Mouse (Mus musculus): ENCODE data around the gene Ccpg1. TPM values are rescaled to one million over a fixed set of nuclear protein-coding genes. Genes with fewer than 3 reads are reported as not detected.

The Ccpg1 gene
- polyA plus RNA-seq, 2 experiments, result 3.4 to 7.8 TPM

- 51% methylated on average over 13 of the region's 13 CpGs for whole genome bisulfite sequencing (ENCODE audit: insufficient replicate concordance)
- no peak overlapping the region for H3K27ac ChIP-seq
- no peak for DNase-seq (ENCODE audit: low read depth in 3 of 3, low spot score in 3 of 3)
Measured at GRCm38 (mm10) chr9:73001314-73002011, 16.2 kb downstream of the Ccpg1 start.

DNA sequence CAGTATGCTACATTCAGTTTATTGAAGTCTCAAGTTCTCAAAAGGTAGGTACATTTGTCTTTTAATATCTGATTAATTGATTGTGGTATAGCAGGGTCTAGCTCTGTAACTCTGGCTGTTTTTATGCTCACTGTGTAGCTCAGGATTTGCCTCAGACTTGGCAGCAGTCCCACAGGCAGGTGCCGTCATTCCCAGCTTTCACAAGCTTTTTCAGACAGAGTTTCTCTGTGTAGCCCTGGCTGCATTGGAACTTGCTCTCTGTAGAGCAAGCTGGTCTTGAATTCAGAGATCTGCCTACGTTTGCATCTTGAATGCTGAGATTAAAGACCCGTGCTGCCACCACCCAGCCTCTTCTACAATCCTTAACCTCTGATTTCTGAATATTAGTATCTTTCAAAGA is 16.9 kb downstream of the Ccpg1 start:
- no peak for DNase-seq (ENCODE audit: low read depth in 3 of 3, low spot score in 3 of 3)
- no peaks in the 10 kb centered on the region for H3K36me3 ChIP-seq (replicated peaks; ENCODE audit: control insufficient read depth, insufficient read depth, low read depth)
- H3K27me3 ChIP-seq (ENCODE audit: control insufficient read depth, insufficient read depth, low read length), result no peaks in the 10 kb centered on the region
- no peak overlapping the region for H3K9ac ChIP-seq (replicated peaks)
- H3K4me2 ChIP-seq (ENCODE audit: low read depth), result no peak overlapping the region
- 58% methylated on average over 3 of the region's 3 CpGs for WGBS (ENCODE audit: insufficient replicate concordance)
- peaks cover 0 to 4% of the 10 kb centered on the region in 2 experiments; a peak in 2 of 4 replicates for H3K4me1 ChIP-seq (replicated peaks; ENCODE audit: control insufficient read depth in 2 of 2, insufficient read depth in 2 of 2, low read length in 1 of 2)
- TF ChIP-seq CTCF (IDR thresholded peaks at IDR 0.05; ENCODE audit: low read depth) (no peak), EP300 (IDR thresholded peaks at IDR 0.05; ENCODE audit: low read depth) (no peak)
- no peak overlapping the region for H3K4me3 ChIP-seq (ENCODE audit: insufficient read depth in 1 of 2, low read depth in 2 of 2, low read length in 2 of 2)
- no peaks in the 10 kb centered on the region for H3K9me3 ChIP-seq (ENCODE audit: control insufficient read depth, low read length)
- ATAC-seq (ENCODE audit: insufficient read depth), result no peak
- no peak overlapping the region for H3K27ac ChIP-seq

More at GRCm38 (mm10) chr9:73001314-73002011, 16.2 kb downstream of the Ccpg1 start:
- Histone ChIP-seq H3K36me3 (replicated peaks; ENCODE audit: control insufficient read depth, insufficient read depth, low read depth) (no peaks in the 10 kb centered on the region), H3K9ac (replicated peaks) (no peak overlapping the region), H3K27me3 (ENCODE audit: control insufficient read depth, insufficient read depth, low read length) (no peaks in the 10 kb centered on the region), H3K9me3 (ENCODE audit: control insufficient read depth, low read length) (no peaks in the 10 kb centered on the region), H3K4me3 (ENCODE audit: insufficient read depth in 1 of 2, low read depth in 2 of 2, low read length in 2 of 2) (no peak overlapping the region), H3K4me1 (replicated peaks; ENCODE audit: control insufficient read depth in 2 of 2, insufficient read depth in 2 of 2, low read length in 1 of 2) (peaks cover 0 to 4% of the 10 kb centered on the region in 2 experiments; a peak in 2 of 4 replicates), H3K4me2 (ENCODE audit: low read depth) (no peak overlapping the region)
- TF ChIP-seq EP300 (IDR thresholded peaks at IDR 0.05; ENCODE audit: low read depth), result no peak
- no peak for TF ChIP-seq CTCF (IDR thresholded peaks at IDR 0.05; ENCODE audit: low read depth)
- no peak for ATAC-seq (ENCODE audit: insufficient read depth)

DNA sequence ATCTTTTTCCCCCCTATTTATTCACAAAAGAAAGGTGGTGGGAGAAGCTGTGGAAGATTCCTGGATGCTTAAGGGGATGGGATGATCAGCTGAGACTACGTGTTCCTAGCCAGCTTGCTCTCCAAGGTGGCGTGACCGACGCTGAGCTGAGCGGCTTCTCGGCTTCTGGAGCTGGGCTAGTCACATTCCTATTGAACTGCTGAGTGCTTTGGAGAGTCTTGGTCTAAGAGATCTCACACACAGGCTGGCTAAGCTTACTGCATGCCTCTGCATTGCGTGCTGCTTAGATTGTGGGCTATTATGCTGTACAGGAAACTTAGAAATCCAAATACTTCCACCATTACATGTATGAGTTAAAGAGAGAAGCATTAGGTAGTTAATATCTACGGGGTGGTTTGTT is 18.8 kb downstream of the Ccpg1 start:
- DNase-seq (ENCODE audit: low read depth in 3 of 3, low spot score in 3 of 3), result no peak
- Histone ChIP-seq H3K36me3 (replicated peaks; ENCODE audit: control insufficient read depth, insufficient read depth, low read depth) (no peaks in the 10 kb centered on the region), H3K27ac (no peak overlapping the region), H3K4me1 (replicated peaks; ENCODE audit: control insufficient read depth in 2 of 2, insufficient read depth in 2 of 2, low read length in 1 of 2) (peaks cover 0 to 4% of the 10 kb centered on the region in 2 experiments; a peak in 2 of 4 replicates), H3K9me3 (ENCODE audit: control insufficient read depth, low read length) (no peaks in the 10 kb centered on the region), H3K4me3 (ENCODE audit: insufficient read depth in 1 of 2, low read depth in 2 of 2, low read length in 2 of 2) (no peak overlapping the region), H3K4me2 (ENCODE audit: low read depth) (no peak overlapping the region), H3K27me3 (ENCODE audit: control insufficient read depth, insufficient read depth, low read length) (no peaks in the 10 kb centered on the region), H3K9ac (replicated peaks) (no peak overlapping the region)
- 77% methylated on average over 8 of the region's 8 CpGs for WGBS (ENCODE audit: insufficient replicate concordance)
- no peak for ATAC-seq (ENCODE audit: insufficient read depth)
- TF ChIP-seq CTCF (IDR thresholded peaks at IDR 0.05; ENCODE audit: low read depth), result no peak
- TF ChIP-seq EP300 (IDR thresholded peaks at IDR 0.05; ENCODE audit: low read depth), result no peak

GRCm38 (mm10) chr9:73005106-73005505 is 19.9 kb downstream of the Ccpg1 start:
- DNase-seq (ENCODE audit: low read depth in 3 of 3, low spot score in 3 of 3) (no peak), ATAC-seq (ENCODE audit: insufficient read depth) (no peak)
- H3K27me3 ChIP-seq (ENCODE audit: control insufficient read depth, insufficient read depth, low read length), result no peaks in the 10 kb centered on the region
- no peak overlapping the region for H3K27ac ChIP-seq
- H3K4me2 ChIP-seq (ENCODE audit: low read depth), result no peak overlapping the region
- 67% methylated on average over 6 of the region's 6 CpGs for WGBS (ENCODE audit: insufficient replicate concordance)
- no peaks in the 10 kb centered on the region for H3K36me3 ChIP-seq (replicated peaks; ENCODE audit: control insufficient read depth, insufficient read depth, low read depth)
- H3K4me1 ChIP-seq (replicated peaks; ENCODE audit: control insufficient read depth in 2 of 2, insufficient read depth in 2 of 2, low read length in 1 of 2), result peaks cover 0 to 4% of the 10 kb centered on the region in 2 experiments; a peak in 2 of 4 replicates
- H3K9ac ChIP-seq (replicated peaks), result no peak overlapping the region
- TF ChIP-seq EP300 (IDR thresholded peaks at IDR 0.05; ENCODE audit: low read depth) (no peak), CTCF (IDR thresholded peaks at IDR 0.05; ENCODE audit: low read depth) (no peak)
- no peak overlapping the region for H3K4me3 ChIP-seq (ENCODE audit: insufficient read depth in 1 of 2, low read depth in 2 of 2, low read length in 2 of 2)
- H3K9me3 ChIP-seq (ENCODE audit: control insufficient read depth, low read length), result no peaks in the 10 kb centered on the region

DNA sequence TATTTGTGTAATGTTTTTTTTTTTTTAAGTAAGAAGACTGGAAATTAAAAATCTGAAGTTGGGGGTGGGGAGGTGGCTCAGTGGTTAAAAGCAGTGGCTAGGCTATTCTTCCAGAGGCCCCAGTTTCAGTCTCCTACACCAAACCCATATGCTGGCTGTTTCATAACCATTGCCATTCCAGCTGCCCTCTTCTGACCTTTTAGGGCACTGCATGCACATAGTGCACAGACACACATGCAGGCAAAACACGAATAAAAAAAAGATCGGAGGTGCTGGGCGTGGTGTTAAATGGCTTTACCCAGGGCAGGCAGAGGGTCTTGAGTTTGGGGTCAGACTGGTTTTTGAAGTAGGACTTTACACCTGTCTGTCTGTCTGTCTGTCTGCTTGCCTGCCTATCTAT is 20.9 kb downstream of the Ccpg1 start:
- no peak for ATAC-seq (ENCODE audit: insufficient read depth)
- TF ChIP-seq EP300 (IDR thresholded peaks at IDR 0.05; ENCODE audit: low read depth), result no peak
- peak; percentile 21; the same call in 1 of the 2 replicates for TF ChIP-seq CTCF (IDR thresholded peaks at IDR 0.05; ENCODE audit: low read depth)
- no peak overlapping the region for H3K9ac ChIP-seq (replicated peaks)
- H3K4me2 ChIP-seq (ENCODE audit: low read depth), result no peak overlapping the region
- no peak for DNase-seq (ENCODE audit: low read depth in 3 of 3, low spot score in 3 of 3)
- H3K4me3 ChIP-seq (ENCODE audit: insufficient read depth in 1 of 2, low read depth in 2 of 2, low read length in 2 of 2), result no peak overlapping the region
- 85% methylated on average over 3 of the region's 3 CpGs for WGBS (ENCODE audit: insufficient replicate concordance)
- no peaks in the 10 kb centered on the region for H3K9me3 ChIP-seq (ENCODE audit: control insufficient read depth, low read length)
- H3K27ac ChIP-seq, result no peak overlapping the region
- no peaks in the 10 kb centered on the region for H3K27me3 ChIP-seq (ENCODE audit: control insufficient read depth, insufficient read depth, low read length)
- H3K36me3 ChIP-seq (replicated peaks; ENCODE audit: control insufficient read depth, insufficient read depth, low read depth), result no peaks in the 10 kb centered on the region
- H3K4me1 ChIP-seq (replicated peaks; ENCODE audit: control insufficient read depth in 2 of 2, insufficient read depth in 2 of 2, low read length in 1 of 2), result peaks cover 0 to 4% of the 10 kb centered on the region in 2 experiments; a peak in 2 of 4 replicates

All from liver, embryonic 14.5 days (tissue).